Mouse (Mus musculus) lung, postnatal 0 days (tissue): ENCODE results near the gene Slc22a4. TPM values are rescaled to one million over a fixed set of nuclear protein-coding genes. Genes with fewer than 3 reads are reported as not detected.

Source experiments
- ATAC-seq: fragments of 200-750 bp; cut with Nextera tagmentation; 2 replicates; pipeline ENCODE4 v1.8.0; 2017; ENCODE audit warnings: moderate library complexity
- DNase-seq: peaks from one replicate; pipeline ENCODE4 v3.0.0-alpha.2; 2016; ENCODE audit warnings: low spot score
- H3K27ac ChIP-seq: fragments of 300-500 bp; sonication (generic); 2 replicates; pipeline ENCODE4 v1.5.1; 2014; ENCODE audit warnings: antibody characterized with exemption, mild to moderate bottlenecking, low read length, mixed read lengths
- H3K27me3 ChIP-seq: fragments of 300-500 bp; sonication (generic); replicated peaks from 2 replicates; pipeline ENCODE4 v1.6.1; 2014; ENCODE audit warnings: low read length, mixed read lengths; ENCODE audit not compliant: insufficient read depth
- H3K36me3 ChIP-seq: fragments of 300-500 bp; sonication (generic); 2 replicates; pipeline ENCODE4 v1.6.1; 2014; ENCODE audit warnings: low read length, mixed read lengths; ENCODE audit not compliant: insufficient read depth
- H3K4me1 ChIP-seq: fragments of 300-500 bp; sonication (generic); 2 replicates; pipeline ENCODE4 v1.6.1; 2014; ENCODE audit warnings: antibody characterized with exemption, low read depth, low read length, mixed read lengths; ENCODE audit not compliant: insufficient read depth
- H3K4me2 ChIP-seq: fragments of 300-500 bp; sonication (generic); replicated peaks from 2 replicates; pipeline ENCODE4 v1.6.1; 2014; ENCODE audit warnings: low read depth, mild to moderate bottlenecking, low read length, moderate library complexity, mixed read lengths
- H3K4me3 ChIP-seq: fragments of 300-500 bp; sonication (generic); 2 replicates; pipeline ENCODE4 v1.5.1; 2014; ENCODE audit warnings: low read depth, low read length
- H3K9ac ChIP-seq: fragments of 300-500 bp; sonication (generic); replicated peaks from 2 replicates; pipeline ENCODE4 v1.6.1; 2014; ENCODE audit warnings: low read depth, mild to moderate bottlenecking
- H3K9me3 ChIP-seq: fragments of 300-500 bp; sonication (generic); 2 replicates; pipeline ENCODE4 v1.6.1; 2016; ENCODE audit warnings: low read length, mixed read lengths
- CTCF ChIP-seq: IDR thresholded peaks from 2 replicates; pipeline ENCODE4 v1.5.1; 2016; ENCODE audit warnings: antibody characterized with exemption, mild to moderate bottlenecking
- EP300 ChIP-seq: IDR thresholded peaks from 2 replicates; pipeline ENCODE4 v1.6.1; 2016; ENCODE audit warnings: antibody characterized with exemption, mild to moderate bottlenecking, control low read depth
- WGBS: fragments of 180-500 bp; shearing (Covaris S2); extraction: QIAGEN DNeasy Blood & Tissue Kit; methylation state at CpG from one replicate; pipeline ENCODE4 v1.1.7; 2014; 5-methylcytosine and 5-hydroxymethylcytosine counted together
- polyA plus RNA-seq: library from polyadenylated mRNA; unstranded; fragments of >200 nt; fragmentation: Nextera tagmentation; extraction: Ambion mirVana; gene quantifications from 2 replicates; pipeline ENCODE4 v1.2.1, GENCODE M21; 2015

Slc22a4 gene
- polyA plus RNA-seq = 0.70 and 1.1 TPM in 2 replicates

GRCm38 (mm10) chr11:54028044-54028951, at the start of gene Slc22a4:
Gene Slc22a4 (minus strand): TSS chr11:54028090.
- Histone ChIP-seq H3K4me3 (peak within 1 kb of the TSS; percentile 34), H3K27me3 (0 out of 2 replicates have a peak, but pooled peaks cover 5% of the 10 kb centered on the region), H3K9ac (0 out of 2 replicates have a peak within 1 kb of the TSS, but pooled peaks have one; percentile 16), H3K9me3 (no peaks in the 10 kb centered on the region), H3K4me1 (peaks cover 5% of the 10 kb centered on the region; the same call in 1 of the 2 replicates), H3K4me2 (peak within 1 kb of the TSS; percentile 63), H3K27ac (no peak within 1 kb of the TSS), H3K36me3 (no peaks in the 10 kb centered on the region)
- ATAC-seq (peak; percentile 95), DNase-seq (peak; percentile 87)
- 3% methylated on average over 61 of the region's 61 CpGs for WGBS
- TF ChIP-seq EP300 (no peak), CTCF (peak; percentile 55)

GRCm38 (mm10) chr11:54076101-54076500, 48.2 kb upstream of the Slc22a4 start:
- no peak for ATAC-seq
- DNase-seq = no peak
- no peaks in the 10 kb centered on the region for H3K9me3 ChIP-seq
- WGBS = 96% methylated on average over 1 of the region's 1 CpGs
- no peak overlapping the region for H3K4me3 ChIP-seq
- TF ChIP-seq EP300 (no peak), CTCF (no peak)
- no peak overlapping the region for H3K27ac ChIP-seq
- H3K27me3 ChIP-seq = no peaks in the 10 kb centered on the region
- H3K9ac ChIP-seq = no peak overlapping the region
- H3K4me1 ChIP-seq = no peaks in the 10 kb centered on the region
- no peaks in the 10 kb centered on the region for H3K36me3 ChIP-seq
- no peak overlapping the region for H3K4me2 ChIP-seq

- TF ChIP-seq EP300 = no peak
- no peak for TF ChIP-seq CTCF
- no peak overlapping the region for H3K27ac ChIP-seq
- H3K4me1 ChIP-seq = no peaks in the 10 kb centered on the region
- WGBS = 79% methylated on average over 6 of the region's 6 CpGs
- H3K9me3 ChIP-seq = no peaks in the 10 kb centered on the region
- no peak for ATAC-seq
- no peak overlapping the region for H3K9ac ChIP-seq
- no peaks in the 10 kb centered on the region for H3K36me3 ChIP-seq
- no peaks in the 10 kb centered on the region for H3K27me3 ChIP-seq
- H3K4me3 ChIP-seq = no peak overlapping the region
- H3K4me2 ChIP-seq = no peak overlapping the region
- no peak for DNase-seq
Observed at GRCm38 (mm10) chr11:54075353-54075752, 47.5 kb upstream of the Slc22a4 start.

GRCm38 (mm10) chr11:54073291-54073690, 45.4 kb upstream of the Slc22a4 start:
- peaks cover 10% of the 10 kb centered on the region; the same call in 1 of the 2 replicates for H3K27me3 ChIP-seq
- H3K4me3 ChIP-seq = no peak overlapping the region
- peak; percentile 14; the same call in 1 of the 2 replicates for ATAC-seq
- no peak for DNase-seq
- 38% methylated on average over 4 of the region's 4 CpGs for WGBS
- no peak overlapping the region for H3K27ac ChIP-seq
- H3K4me2 ChIP-seq = no peak overlapping the region
- TF ChIP-seq EP300 (no peak), CTCF (no peak)
- no peaks in the 10 kb centered on the region for H3K36me3 ChIP-seq
- H3K4me1 ChIP-seq = no peaks in the 10 kb centered on the region; the same call in 1 of the 2 replicates
- no peaks in the 10 kb centered on the region for H3K9me3 ChIP-seq
- no peak overlapping the region for H3K9ac ChIP-seq

GRCm38 (mm10) chr11:54071726-54072445, 44.0 kb upstream of the Slc22a4 start:
- H3K27ac ChIP-seq = no peak overlapping the region
- H3K4me3 ChIP-seq = no peak overlapping the region
- WGBS = 60% methylated on average over 5 of the region's 5 CpGs
- H3K27me3 ChIP-seq = peaks cover 10% of the 10 kb centered on the region; the same call in 1 of the 2 replicates
- H3K4me2 ChIP-seq = no peak overlapping the region
- no peaks in the 10 kb centered on the region for H3K36me3 ChIP-seq
- DNase-seq (no peak), ATAC-seq (no peak)
- TF ChIP-seq CTCF (no peak), EP300 (no peak)
- H3K4me1 ChIP-seq = no peaks in the 10 kb centered on the region; the same call in 1 of the 2 replicates
- no peak overlapping the region for H3K9ac ChIP-seq
- no peaks in the 10 kb centered on the region for H3K9me3 ChIP-seq
